Mouse (Mus musculus): ENCODE results near the gene Blmh. TPM values are rescaled to one million over a fixed set of nuclear protein-coding genes. Genes with fewer than 3 reads are reported as not detected.
A peak's percentile ranks its signal among the peaks of the same experiment; 100 is the strongest.
"Not testable (repeated sequence)": the region's sequence is repeated elsewhere in the genome, so short reads cannot be mapped to it uniquely, and the experiment has no call there.

Blmh gene
- polyA plus RNA-seq, 1 experiment from 2014 or later, result 134 TPM

DNA sequence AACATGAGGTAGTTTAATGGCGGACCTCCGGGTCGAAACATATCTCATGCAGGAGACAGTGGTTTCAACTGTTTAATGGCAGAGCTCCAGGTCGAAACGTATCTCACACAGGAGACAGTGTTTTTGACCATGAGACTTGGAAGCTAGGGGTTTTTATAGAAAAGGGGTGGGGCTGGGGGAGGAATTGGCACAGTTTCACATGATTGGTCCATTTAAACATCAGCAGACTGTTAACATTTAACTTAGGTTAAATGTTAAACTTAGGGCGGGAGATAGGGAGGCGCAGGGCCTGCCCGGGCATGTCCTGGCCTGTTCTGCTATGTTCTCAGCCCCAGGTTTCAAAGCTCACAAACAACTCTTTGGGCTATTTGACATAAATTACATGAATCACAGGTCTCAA lies 4.0 kb downstream of the Blmh start:
- H3K27ac ChIP-seq (replicated peaks); H3K36me3 ChIP-seq; H3K4me1 ChIP-seq; ATAC-seq (replicated peaks); H3K4me2 ChIP-seq (replicated peaks); H3K27me3 ChIP-seq; H3K9me3 ChIP-seq; H3K4me3 ChIP-seq; H3K9ac ChIP-seq (replicated peaks): not testable (repeated sequence)
- WGBS, result 89% methylated on average over 8 of the region's 8 CpGs

DNA sequence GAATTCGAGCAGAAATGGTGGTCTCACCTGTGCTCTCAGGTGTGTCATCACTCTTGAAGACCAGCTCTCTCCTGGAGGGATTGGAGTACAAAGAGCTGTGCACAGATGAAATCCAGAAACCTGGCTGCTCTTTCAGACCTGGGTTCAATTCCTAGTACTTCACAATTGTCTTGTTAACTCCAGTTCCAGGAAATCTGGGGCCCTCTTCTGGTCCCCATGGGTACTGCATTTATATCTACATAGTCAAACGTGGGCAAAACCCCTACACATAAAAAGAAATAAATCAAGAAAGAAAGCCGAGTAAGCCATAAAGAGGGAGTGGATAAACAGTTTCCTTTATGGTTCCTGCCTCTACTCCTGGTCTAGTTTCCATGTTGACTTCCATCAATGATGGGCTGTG lies 8.6 kb downstream of the Blmh start:
- ATAC-seq (replicated peaks), result no peak
- WGBS, result 63% methylated on average over 3 of the region's 3 CpGs
- Histone ChIP-seq H3K9me3 (no peaks in the 10 kb centered on the region), H3K27ac (replicated peaks) (no peak overlapping the region), H3K4me2 (replicated peaks) (no peak overlapping the region), H3K9ac (replicated peaks) (no peak overlapping the region), H3K4me1 (no peaks in the 10 kb centered on the region), H3K36me3 (no peaks in the 10 kb centered on the region), H3K4me3 (no peak overlapping the region), H3K27me3 (no peaks in the 10 kb centered on the region)

- ATAC-seq (replicated peaks), result no peak
- H3K9ac ChIP-seq (replicated peaks), result no peak overlapping the region
- no peaks in the 10 kb centered on the region for H3K36me3 ChIP-seq
- no peaks in the 10 kb centered on the region for H3K9me3 ChIP-seq
- no peak overlapping the region for H3K4me2 ChIP-seq (replicated peaks)
- H3K27me3 ChIP-seq, result no peaks in the 10 kb centered on the region
- H3K4me3 ChIP-seq, result no peak overlapping the region
- H3K4me1 ChIP-seq, result no peaks in the 10 kb centered on the region
- H3K27ac ChIP-seq (replicated peaks), result no peak overlapping the region
- WGBS, result 80% methylated on average over 5 of the region's 5 CpGs
Observed at GRCm38 (mm10) chr11:76936578-76936977, 12.0 kb downstream of the Blmh start.

DNA sequence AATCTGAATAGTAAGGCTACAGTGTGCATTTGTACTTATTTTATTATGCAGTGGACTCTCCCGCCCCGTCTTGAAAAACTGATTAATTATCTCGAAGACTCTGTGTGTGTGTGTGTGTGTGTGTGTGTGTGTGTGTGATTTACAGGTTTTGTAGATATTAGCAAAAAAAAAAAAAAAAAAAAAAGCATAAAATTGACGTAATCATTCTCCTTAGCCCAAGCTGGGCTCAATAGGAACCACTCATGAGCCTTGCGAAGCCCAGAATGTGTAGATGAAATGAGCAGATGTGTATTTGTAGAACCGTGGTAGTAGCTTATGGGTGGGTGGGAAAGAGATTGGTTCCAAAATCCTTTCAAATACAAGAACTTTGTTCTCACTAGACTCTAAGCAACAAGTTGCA lies 20.2 kb downstream of the Blmh start:
- H3K27ac ChIP-seq (replicated peaks), result no peak overlapping the region; the same call in 1 of the 2 replicates
- 59% methylated on average over 6 of the region's 6 CpGs for WGBS

DNA sequence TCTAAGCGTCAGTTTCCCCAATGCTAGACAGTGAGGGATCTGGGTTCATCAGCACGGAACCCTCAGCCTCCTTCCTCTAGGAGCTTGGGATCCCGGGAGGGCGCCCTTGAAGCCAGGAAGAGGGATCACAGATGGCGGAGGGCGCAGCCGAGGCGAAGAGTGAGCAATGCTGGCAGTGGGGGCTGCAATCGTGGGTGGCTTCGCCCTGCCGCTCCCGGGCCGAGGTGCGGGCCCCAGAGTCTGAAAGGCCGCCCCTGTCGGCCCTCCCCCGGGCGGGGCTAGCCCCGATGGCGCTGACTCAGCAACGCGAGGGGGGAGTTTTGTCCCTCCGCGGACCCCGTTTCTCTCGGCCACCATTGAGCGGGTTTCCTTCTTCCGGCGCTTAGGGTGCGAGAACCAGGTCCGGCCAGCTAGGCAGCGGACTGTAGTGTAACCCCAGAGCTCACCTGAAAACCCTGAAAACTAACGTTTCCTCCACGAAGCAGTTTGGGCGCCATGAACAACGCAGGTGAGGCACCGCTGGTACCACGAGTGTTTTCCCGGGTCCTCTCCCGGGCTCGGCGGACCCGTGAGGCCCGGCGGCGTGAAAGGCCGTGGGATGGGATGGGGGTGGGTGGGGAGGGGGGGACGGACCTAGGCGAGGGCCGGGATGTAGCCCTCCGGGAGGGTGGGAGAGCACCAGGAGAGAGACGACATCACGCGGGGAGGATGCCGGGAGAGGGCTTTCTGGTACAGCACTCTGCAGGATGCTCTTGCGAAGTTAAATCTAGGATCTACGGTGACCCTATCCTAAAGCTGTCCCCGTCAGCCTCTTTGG lies 21.0 kb downstream of the Blmh start:
- Histone ChIP-seq H3K27me3 (no peaks in the 10 kb centered on the region), H3K9ac (replicated peaks) (peak overlapping the region; percentile 88), H3K27ac (replicated peaks) (peak overlapping the region; percentile 82), H3K9me3 (no peaks in the 10 kb centered on the region), H3K4me2 (replicated peaks) (peak overlapping the region; percentile 77), H3K4me1 (peaks cover 18% of the 10 kb centered on the region), H3K36me3 (peaks cover 4% of the 10 kb centered on the region; the same call in 1 of the 2 replicates), H3K4me3 (peak overlapping the region; percentile 86)
- under 1% methylated on average over 53 of the region's 58 CpGs for WGBS
- peak; percentile 92 for ATAC-seq (replicated peaks)

More for the DNA sequence above, 20.2 kb downstream of the Blmh start:
- peaks cover 18% of the 10 kb centered on the region for H3K4me1 ChIP-seq
- H3K36me3 ChIP-seq, result 0 out of 2 replicates have a peak, but pooled peaks cover under 1% of the 10 kb centered on the region
- no peak overlapping the region; the same call in 1 of the 2 replicates for H3K9ac ChIP-seq (replicated peaks)
- no peak for ATAC-seq (replicated peaks)
- H3K4me2 ChIP-seq (replicated peaks), result peak overlapping the region; percentile 77
- no peaks in the 10 kb centered on the region for H3K27me3 ChIP-seq
- peak overlapping the region; percentile 86 for H3K4me3 ChIP-seq
- H3K9me3 ChIP-seq, result no peaks in the 10 kb centered on the region

GRCm38 (mm10) chr11:76946203-76946585 lies 21.6 kb downstream of the Blmh start:
- peaks cover 18% of the 10 kb centered on the region for H3K4me1 ChIP-seq
- peak overlapping the region; percentile 86 for H3K4me3 ChIP-seq
- H3K4me2 ChIP-seq (replicated peaks), result peak overlapping the region; percentile 77
- ATAC-seq (replicated peaks), result no peak
- H3K27me3 ChIP-seq, result no peaks in the 10 kb centered on the region
- H3K9ac ChIP-seq (replicated peaks), result peak overlapping the region; percentile 88
- H3K9me3 ChIP-seq, result no peaks in the 10 kb centered on the region
- peaks cover 9% of the 10 kb centered on the region; the same call in 1 of the 2 replicates for H3K36me3 ChIP-seq
- H3K27ac ChIP-seq (replicated peaks), result peak overlapping the region; percentile 82
- 3% methylated on average over 8 of the region's 8 CpGs for WGBS

DNA sequence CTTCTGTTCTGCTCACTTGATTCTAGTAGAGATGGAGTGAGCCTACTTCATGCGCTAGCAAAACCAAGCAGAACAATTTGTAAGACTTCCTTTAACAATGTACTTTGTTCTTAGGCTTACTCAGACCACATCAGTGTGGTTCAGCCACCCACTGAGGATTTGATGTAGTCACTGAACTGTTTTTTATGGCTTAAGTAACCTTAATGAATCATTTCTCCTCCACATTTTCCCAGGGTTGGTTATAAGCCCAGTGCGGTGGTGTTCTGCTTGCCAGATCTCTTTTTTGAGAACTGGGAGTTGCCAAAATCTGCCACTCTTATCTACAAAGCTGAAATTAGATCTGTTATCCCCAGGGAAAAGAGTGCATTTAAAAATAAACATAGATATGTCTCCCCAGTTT lies 28.9 kb downstream of the Blmh start:
- ATAC-seq (replicated peaks), result no peak
- Histone ChIP-seq H3K4me2 (replicated peaks) (no peak overlapping the region), H3K36me3 (peaks cover 64% of the 10 kb centered on the region), H3K27me3 (no peaks in the 10 kb centered on the region), H3K9ac (replicated peaks) (no peak overlapping the region), H3K27ac (replicated peaks) (no peak overlapping the region), H3K9me3 (no peaks in the 10 kb centered on the region), H3K4me1 (no peaks in the 10 kb centered on the region), H3K4me3 (no peak overlapping the region)
- WGBS, result 92% methylated on average over 2 of the region's 2 CpGs

- H3K36me3 ChIP-seq, result peaks cover 77% of the 10 kb centered on the region
- H3K4me1 ChIP-seq, result no peaks in the 10 kb centered on the region
- H3K27me3 ChIP-seq, result no peaks in the 10 kb centered on the region
- no peak overlapping the region for H3K9ac ChIP-seq (replicated peaks)
- 95% methylated on average over 3 of the region's 3 CpGs for WGBS
- no peaks in the 10 kb centered on the region for H3K9me3 ChIP-seq
- ATAC-seq (replicated peaks), result no peak
- no peak overlapping the region for H3K4me3 ChIP-seq
- H3K27ac ChIP-seq (replicated peaks), result no peak overlapping the region
- H3K4me2 ChIP-seq (replicated peaks), result no peak overlapping the region
Observed at GRCm38 (mm10) chr11:76965703-76966102, 41.1 kb downstream of the Blmh start.

DNA sequence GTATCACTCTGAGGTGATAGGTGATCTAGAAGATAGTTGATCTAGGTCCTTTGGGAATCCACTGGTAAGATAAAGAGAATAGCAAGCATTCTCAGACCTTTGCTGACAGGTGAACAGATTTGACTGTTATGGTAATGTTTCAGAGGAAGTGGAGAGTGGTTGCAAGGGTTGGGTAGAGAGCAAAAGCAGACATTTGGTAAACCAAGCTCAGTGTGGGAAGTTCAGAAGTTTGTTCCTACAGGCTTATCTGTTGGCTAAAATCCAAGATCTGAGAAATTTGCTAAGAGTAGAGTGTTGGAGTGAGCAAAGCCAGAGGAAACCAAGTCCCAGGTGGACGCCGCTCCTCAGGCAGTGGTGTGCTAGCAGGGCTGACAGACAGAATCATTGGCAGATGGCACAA lies 45.7 kb downstream of the Blmh start:
- no peak for ATAC-seq (replicated peaks)

GRCm38 (mm10) chr11:76974680-76975319 lies 50.2 kb downstream of the Blmh start:
- no peak overlapping the region for H3K4me2 ChIP-seq (replicated peaks)
- H3K4me3 ChIP-seq, result no peak overlapping the region
- no peaks in the 10 kb centered on the region for H3K4me1 ChIP-seq
- H3K27ac ChIP-seq (replicated peaks), result no peak overlapping the region
- no peak overlapping the region for H3K9ac ChIP-seq (replicated peaks)
- H3K27me3 ChIP-seq, result no peaks in the 10 kb centered on the region
- no peaks in the 10 kb centered on the region for H3K9me3 ChIP-seq
- no peak for ATAC-seq (replicated peaks)
- H3K36me3 ChIP-seq, result peaks cover 63% of the 10 kb centered on the region
- WGBS, result 88% methylated on average over 7 of the region's 7 CpGs

More for the DNA sequence above, 45.7 kb downstream of the Blmh start:
- WGBS, result 97% methylated on average over 2 of the region's 2 CpGs
- H3K9ac ChIP-seq (replicated peaks), result no peak overlapping the region
- H3K36me3 ChIP-seq, result peaks cover 79% of the 10 kb centered on the region
- H3K27ac ChIP-seq (replicated peaks), result no peak overlapping the region
- no peaks in the 10 kb centered on the region for H3K9me3 ChIP-seq
- H3K4me2 ChIP-seq (replicated peaks), result no peak overlapping the region
- H3K27me3 ChIP-seq, result no peaks in the 10 kb centered on the region
- H3K4me3 ChIP-seq, result no peak overlapping the region
- H3K4me1 ChIP-seq, result no peaks in the 10 kb centered on the region

DNA sequence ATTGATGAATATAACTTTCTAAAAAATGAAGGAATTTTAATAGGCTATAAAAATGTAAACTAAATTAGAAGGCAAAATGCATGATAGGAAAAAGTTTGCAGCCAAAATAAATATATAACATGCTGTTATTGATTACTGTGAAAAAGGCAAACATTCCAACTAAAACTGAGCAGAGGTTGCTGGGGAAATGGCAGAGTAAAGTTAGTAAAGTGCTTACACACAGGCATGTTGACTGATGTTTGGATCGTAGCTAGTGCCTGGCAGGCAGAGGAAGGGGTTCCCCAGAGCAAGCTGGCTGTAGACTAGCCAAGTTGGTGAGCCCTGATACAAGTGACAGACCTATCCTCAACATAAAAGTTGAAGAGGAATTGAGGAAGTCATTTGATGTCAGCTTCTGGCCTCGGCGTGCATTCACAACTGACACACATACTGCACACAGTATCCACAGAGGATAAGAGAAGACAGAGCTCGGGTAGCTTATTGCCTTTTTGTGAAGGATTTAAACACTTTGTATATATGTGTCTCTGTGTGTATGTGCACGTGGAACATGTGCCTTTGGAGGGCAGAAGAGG lies 57.0 kb downstream of the Blmh start:
- Histone ChIP-seq H3K27ac (replicated peaks) (no peak overlapping the region), H3K27me3 (no peaks in the 10 kb centered on the region), H3K4me3 (no peak overlapping the region), H3K9me3 (no peaks in the 10 kb centered on the region), H3K9ac (replicated peaks) (no peak overlapping the region), H3K4me2 (replicated peaks) (no peak overlapping the region), H3K36me3 (peaks cover 26% of the 10 kb centered on the region), H3K4me1 (no peaks in the 10 kb centered on the region)
- ATAC-seq (replicated peaks), result no peak
- 92% methylated on average over 5 of the region's 5 CpGs for WGBS

GRCm38 (mm10) chr11:76982415-76982814 lies 57.8 kb downstream of the Blmh start:
- 92% methylated on average over 4 of the region's 4 CpGs for WGBS
- H3K9me3 ChIP-seq, result no peaks in the 10 kb centered on the region
- H3K27me3 ChIP-seq, result no peaks in the 10 kb centered on the region
- no peaks in the 10 kb centered on the region for H3K4me1 ChIP-seq
- H3K27ac ChIP-seq (replicated peaks), result no peak overlapping the region
- no peak overlapping the region for H3K4me2 ChIP-seq (replicated peaks)
- peaks cover 32% of the 10 kb centered on the region for H3K36me3 ChIP-seq
- no peak overlapping the region for H3K9ac ChIP-seq (replicated peaks)
- H3K4me3 ChIP-seq, result no peak overlapping the region
- no peak for ATAC-seq (replicated peaks)

All from forebrain, embryonic 15.5 days (tissue).